Mouse (Mus musculus): ENCODE measurements around the gene Med25.

DNA sequence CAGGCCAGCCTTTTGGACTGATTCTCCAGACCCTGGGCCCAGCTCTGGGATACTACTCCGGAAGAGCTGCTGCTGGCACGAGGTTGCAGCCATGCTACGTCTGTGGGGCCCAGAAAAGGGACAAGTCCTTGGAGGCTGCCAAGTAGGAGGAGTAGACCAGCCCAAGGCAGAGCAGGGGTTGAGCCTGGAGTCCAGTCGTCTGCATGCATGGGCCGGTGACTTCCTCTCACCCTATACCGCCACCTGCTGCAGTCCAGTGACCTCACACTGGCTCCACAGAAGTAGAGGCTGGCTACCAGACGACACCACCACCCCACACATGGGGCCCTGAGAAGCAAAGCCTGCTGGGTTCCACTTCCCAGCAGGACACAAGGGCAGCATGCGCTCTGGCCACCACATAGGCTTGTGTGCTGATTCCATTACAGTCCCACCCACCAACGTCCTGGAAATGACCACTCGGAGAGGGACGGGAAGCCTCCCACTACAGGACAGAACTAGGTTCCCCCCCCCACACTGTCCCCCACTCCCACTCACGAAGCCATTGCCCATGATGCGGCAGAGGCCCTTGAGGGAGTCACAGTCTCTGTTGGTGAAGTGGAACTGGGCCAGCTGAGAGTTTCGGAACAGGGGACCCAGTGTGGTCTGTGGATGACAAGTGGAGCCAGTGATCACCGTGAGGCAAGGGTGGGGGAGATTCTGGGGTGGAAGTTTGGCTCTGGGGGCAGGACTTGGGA lies 26.1 kb downstream of the Med25 start:
- TF ChIP-seq EP300 (IDR thresholded peaks at IDR 0.05; ENCODE audit: insufficient read depth, low read depth, low read length) (0 out of 2 replicates have a peak, but pooled peaks have one; percentile 39), CTCF (IDR thresholded peaks at IDR 0.05) (peak; percentile 51)

All from heart, adult 2 months (tissue).